Mouse (Mus musculus) left cerebral cortex, postnatal 14 days (tissue): Measurements from ENCODE around the gene Slf2. TPM values are rescaled to one million over a fixed set of nuclear protein-coding genes. Genes with fewer than 3 reads are reported as not detected.

ENCODE experiments used
- DNase-seq, 2 experiments: peaks; one replicate each; pipeline ENCODE4 v3.0.0; 2021 to 2022; ENCODE audit warnings: low spot score in 2 of 2, mixed read lengths in 1 of 2
- intact Hi-C: fragments of 180-260 bp; cut with DNase I; formaldehyde crosslinking; loops from one replicate; pipeline ENCODE4 v1.15.1; 2025
- total RNA-seq, 2 experiments: library from RNA; stranded (reverse); gene quantifications; 2 replicates each; pipeline ENCODE4 v1.2.3; 2021

Gene Slf2
- total RNA-seq, 2 experiments from 2014 or later: 31.8 to 32.2 TPM

DNA sequence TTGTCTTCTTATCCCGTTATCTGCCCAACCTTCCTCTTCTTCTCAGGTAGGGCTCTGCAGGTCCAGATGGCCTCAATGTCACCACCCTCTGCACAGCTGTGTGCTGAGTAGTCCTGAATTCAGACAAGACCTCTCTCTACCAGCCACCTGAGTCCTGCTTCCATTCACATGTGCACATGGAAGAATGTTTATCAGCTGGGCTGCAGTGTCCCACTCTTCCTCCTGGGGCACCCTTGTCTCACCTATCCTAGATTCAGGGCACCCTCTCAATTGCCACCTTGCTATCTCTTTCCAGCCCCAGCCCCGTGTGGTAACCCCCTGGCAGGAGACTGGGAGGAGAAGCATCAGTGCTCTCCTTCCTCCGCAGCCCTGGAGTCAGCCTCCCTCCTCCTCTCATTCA is 71.3 kb downstream of the Slf2 start:
- no peak for DNase-seq
- intact Hi-C loops: no loop called here

DNA sequence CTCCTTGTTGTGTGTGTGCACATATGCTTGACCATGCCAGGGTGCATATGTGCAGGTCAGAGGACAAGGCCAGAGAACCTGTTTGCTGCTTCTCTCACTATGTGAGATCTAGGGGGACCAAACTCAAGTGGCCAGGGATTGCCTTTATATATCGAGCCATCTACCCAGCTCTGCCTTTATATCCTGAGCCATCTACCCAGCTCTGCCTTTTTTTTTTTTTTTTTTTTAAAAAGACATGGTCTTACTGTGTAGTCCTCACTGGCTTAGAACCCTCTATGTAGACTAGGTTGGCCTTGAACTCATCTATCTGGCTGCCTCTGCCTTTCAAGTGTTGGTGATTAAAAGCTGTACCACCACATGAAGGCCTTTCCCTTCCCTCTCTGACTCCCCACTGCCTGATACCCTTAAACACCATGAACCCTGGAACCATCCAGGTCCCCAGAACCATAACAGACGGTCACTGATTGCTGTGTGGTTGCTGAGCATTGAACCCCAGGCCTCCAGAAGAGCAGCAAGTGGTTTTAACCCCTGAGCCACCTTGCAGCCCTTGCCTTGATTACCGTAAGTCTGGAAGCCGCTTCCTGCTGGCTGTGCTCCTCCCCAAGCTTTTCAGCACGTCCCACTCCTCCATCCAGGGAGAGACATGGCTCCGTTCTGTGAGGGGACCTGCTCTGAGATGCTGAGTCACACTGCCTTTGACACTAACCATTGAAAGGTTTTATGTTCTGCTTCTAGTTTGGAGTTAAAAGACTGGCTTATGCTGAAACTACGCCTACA is 73.0 kb downstream of the Slf2 start:
- DNase-seq: no peak
- intact Hi-C loops: no loop called here

GRCm38 (mm10) chr19:45005444-45005843 is 74.5 kb downstream of the Slf2 start, which contains the start of gene Twnk:
Twnk (plus strand) TSS chr19:45005663.
- no peak for DNase-seq
- intact Hi-C loops: no loop called here

DNA sequence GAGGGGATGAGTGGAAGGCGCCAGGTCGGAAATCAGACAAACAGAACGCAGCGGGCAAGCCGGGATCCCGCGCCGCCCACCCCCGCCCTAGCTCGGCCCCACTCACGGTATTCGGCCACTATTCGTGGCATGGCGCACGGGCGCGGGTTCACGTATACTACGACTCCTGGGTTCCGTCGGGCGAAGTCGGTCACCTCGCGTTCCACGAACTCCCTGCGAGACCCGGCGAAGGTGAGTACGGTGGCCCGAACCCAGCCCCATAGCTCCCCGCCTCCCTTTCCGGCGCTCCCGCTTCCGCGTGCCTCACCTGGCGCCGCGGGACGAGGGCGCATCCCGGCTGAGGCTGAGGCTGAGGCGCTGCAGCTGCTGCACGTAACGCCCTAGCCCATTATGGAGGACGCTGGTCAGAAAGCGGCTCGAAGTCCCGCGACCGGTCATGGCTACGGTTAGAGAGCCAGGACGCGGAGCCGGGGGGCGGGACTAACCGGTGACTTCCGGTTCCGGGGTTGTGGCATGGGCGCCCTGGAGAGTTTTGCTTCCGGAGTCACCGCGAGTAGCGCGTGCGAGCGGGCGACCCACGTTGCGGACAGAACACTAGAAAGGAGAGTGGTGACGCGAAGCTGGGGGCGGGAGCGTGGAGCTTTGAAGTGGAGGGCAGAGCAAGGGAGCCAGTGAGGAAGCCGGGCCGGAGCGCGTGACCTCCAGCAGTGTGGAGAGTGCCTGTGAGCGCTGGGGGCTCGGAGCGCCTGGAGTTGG is 75.2 kb downstream of the Slf2 start, which contains the start of gene Mrpl43:
Gene Mrpl43, minus strand, starts transcription at position 486 of the 756 bp plus-strand sequence.
- peak; percentile 97 for DNase-seq

DNA sequence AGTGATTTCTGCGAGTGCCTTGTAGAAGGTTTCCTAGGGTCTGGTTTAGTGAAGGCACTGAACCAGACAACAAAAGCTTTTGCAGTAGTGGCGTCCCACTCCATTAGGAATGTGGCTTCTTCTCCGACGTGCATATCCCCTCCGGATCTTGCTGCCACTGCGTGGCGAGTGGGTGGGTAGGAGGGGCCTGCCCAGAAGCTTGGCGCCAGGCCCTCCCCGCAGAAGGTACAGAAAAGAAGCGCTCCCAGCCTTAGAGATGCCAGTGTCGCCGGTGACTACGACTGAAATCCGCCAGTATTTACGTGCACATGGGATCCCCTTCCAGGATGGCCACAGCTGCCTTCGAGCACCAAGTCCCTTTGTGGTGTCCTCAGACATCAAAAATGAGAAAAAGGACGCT is 76.1 kb downstream of the Slf2 start:
- intact Hi-C loops: no loop called here
- DNase-seq: no peak

More for the DNA sequence above, 75.2 kb downstream of the Slf2 start, which contains the start of gene Mrpl43:
- intact Hi-C loops: no loop called here

- intact Hi-C loops: no loop called here
- DNase-seq: no peak
These were observed 76.7 kb downstream of the Slf2 start for GRCm38 (mm10) chr19:45007425-45008191.

DNA sequence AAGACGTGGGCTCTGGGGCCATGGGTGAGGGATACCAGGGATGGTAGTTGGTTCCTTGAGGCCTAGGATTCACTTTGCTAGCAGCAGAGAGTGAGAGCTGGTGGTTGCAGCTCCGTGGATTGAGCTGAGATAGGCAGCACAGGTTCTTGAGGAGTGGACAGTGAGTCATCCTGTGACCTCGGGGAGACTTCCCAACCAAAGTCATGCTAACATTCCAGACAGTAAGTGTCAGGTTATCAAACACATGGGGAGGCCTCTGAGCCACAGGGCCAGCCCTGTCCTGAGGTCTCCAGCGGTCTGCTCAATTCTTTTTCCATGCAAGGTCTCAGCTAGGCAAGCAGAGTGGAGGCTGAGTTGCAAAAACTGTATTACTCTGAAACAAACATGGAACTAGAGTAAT is 79.7 kb downstream of the Slf2 start:
- DNase-seq: no peak
- intact Hi-C loops: loop anchor here (5.0 kb wide), 1 partner anchor 198 kb away; no protein-coding TSS in a partner anchor

DNA sequence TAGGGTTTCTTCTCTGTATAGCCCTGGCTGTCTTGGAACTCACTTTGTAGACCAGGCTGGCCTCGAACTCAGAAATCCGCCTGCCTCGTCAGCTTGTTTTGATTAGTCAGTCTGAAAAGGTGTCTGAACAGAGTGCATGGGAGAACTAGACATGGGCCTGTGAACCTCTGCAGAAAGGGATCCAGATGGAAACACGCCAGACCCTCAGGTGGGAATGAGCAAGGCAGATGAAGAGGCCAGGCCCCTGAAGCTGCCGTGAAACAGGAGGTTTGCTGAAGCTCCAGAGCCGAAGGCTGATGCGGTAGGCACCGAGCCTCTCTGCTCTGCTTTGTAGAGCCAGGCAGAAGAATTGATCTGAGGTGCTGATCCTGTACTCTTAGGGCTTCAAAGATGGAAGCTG is 81.3 kb downstream of the Slf2 start:
- no peak for DNase-seq
- intact Hi-C loops: loop anchor here (2.0 to 5.0 kb wide), 2 partner anchors 19 to 200 kb away; no protein-coding TSS in a partner anchor

DNA sequence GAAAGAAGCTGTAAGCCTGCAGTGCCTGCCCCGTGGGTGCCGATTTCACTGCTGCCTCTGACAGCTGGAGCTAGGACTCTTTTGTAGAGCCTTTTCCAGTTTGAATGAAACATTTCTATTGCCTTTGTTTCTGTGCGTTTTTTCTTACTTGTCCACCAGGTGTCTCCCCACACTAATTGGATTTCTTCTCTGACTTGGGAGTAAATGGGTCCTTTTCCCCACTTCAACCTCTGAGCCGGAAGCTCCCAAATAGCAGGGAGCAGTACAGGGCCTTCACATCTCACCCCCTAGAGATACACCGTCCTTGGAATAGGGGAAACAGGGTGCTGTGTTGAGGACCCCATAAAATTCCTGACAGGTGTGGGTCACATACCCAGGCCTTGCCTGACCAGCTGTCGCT is 81.7 kb downstream of the Slf2 start:
- no peak for DNase-seq
- intact Hi-C loops: loop anchor here (2.0 to 5.0 kb wide), 2 partner anchors 18 to 200 kb away; no protein-coding TSS in a partner anchor

DNA sequence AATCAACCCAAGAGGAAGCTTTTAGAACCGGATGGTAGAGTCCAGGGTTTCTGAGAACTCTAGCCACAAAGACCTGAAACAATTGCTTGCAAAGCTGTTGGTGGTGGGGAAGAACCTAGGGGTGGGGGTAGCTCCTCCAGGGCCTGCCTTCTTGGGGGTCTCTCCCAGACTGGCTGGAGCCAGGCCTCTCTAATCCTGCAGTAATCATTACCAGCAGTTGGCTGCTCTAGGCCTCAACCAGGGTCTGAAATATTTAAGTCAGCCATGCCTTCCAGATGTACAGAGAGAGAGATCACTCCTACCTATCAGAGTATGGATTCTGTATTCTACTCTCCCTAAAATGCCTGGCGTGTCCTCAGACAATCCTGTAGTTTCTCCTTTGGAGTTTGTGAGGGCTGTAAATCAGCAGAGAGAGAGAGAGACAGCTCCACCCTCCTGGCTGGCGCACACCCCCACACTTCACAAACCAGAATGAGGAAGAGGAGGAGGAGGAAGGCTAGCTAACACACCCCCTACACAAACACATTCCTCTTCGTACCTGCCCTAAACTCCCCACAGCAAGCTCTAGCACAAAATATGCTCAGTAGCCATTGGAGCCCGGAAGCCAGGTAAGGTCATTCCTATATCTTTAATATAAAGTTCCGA is 82.8 kb downstream of the Slf2 start:
- intact Hi-C loops: loop anchor here (2.0 to 5.0 kb wide), 2 partner anchors 17 to 201 kb away; no protein-coding TSS in a partner anchor
- DNase-seq: no peak

- intact Hi-C loops: loop anchor here (5.0 kb wide), 1 partner anchor 202 kb away; no protein-coding TSS in a partner anchor
- no peak for DNase-seq
These were observed 83.5 kb downstream of the Slf2 start, which contains the start of gene Lzts2 for GRCm38 (mm10) chr19:45014335-45014971. Lzts2 (plus strand) TSS chr19:45014414.

- intact Hi-C loops: loop anchor here (5.0 kb wide), 1 partner anchor 203 kb away; no protein-coding TSS in a partner anchor
- DNase-seq: no peak
These were observed 84.0 kb downstream of the Slf2 start for GRCm38 (mm10) chr19:45014981-45015402.

DNA sequence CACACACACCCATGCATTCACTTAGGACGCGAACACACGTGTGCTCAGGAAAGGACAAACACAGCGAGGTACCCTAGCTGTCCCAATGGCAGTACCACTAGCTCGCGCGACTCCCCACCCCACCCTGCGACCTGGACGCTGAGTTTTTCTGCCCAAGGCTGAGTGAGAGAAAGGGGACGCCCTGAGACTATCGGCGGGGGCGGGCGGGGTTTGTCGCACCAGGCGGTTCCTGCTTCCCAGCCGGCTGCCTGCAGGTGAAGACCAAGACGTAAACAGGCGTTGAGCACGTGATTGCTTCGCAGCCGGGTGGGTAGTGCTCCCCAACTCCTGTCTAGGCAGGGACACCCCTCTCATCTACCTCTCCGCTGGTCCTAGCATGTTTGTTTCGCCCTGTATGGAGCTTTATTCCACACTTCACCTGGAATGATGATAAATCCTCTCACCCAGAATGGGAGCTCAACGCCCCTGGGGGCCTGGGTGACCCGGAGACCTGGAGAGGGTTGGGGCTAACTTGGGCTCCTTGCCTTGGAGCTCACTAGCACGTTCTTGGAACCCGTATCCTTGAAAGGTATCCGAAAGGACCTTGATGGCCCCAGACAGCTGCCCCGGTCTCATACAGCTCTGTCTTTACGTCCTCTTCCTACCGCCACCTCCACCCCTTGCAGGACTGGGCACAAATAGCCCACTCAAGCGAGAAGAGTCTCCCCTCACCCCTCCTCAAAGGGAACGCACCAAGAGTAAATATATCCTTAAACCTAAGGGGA is 84.7 kb downstream of the Slf2 start:
- intact Hi-C loops: no loop called here
- DNase-seq: no peak

DNA sequence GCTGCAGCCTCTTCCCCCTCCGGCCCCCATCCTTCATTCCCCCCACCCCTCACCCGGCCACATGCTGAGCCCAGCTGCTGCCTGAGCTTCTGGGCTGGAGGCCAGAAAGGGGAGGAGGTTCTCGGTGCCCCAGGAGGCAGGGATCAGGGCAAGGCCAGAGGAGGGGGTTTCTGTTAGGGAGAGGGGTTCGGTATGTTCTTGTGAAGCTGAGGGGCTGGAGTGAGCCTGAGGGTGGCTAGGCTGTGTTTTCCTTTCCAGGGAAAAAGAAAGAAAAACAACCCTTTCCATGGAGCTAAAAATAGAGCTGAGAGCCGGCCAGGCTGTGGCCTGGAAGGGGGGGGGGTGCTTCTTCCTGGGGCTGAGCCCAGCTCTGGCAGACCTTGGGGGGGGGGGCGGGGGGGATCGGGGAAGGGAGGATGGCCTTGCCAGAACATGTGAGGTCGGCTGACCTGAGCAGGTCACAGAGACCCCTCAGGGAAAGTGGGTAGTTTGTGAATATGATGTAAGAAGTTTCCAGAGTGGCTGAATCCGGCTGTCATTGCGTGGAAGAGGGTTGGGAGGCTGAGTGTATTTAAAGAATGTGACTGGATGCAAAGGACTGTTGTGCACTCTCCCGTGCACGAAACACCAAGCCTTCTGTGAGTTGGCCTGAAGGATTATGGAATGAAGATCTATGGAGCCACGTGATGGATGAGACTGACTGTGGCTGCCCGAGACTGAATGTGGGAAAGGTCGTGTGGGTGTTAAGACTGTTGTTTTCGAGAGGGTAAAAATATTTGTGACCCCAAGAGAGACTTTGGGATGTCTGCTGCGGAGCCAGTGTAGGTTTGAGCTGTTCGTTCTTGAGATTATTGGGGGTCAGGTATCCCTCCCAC is 85.6 kb downstream of the Slf2 start:
- intact Hi-C loops: loop anchor here (1.0 kb wide), 1 partner anchor 31 kb away; the partner anchor contains the start of gene Sfxn3
- peak; percentile 63 to 85 for DNase-seq

GRCm38 (mm10) chr19:45017216-45017771 is 86.3 kb downstream of the Slf2 start:
- peak; percentile 73 to 82 for DNase-seq
- intact Hi-C loops: loop anchor here (1.0 kb wide), 1 partner anchor 30 kb away; the partner anchor contains the start of gene Sfxn3

- DNase-seq: peak; percentile 75 to 90
- intact Hi-C loops: loop anchor here (1.0 kb wide), 1 partner anchor 29 kb away; the partner anchor contains the start of gene Sfxn3
These were observed 87.0 kb downstream of the Slf2 start for GRCm38 (mm10) chr19:45017909-45018308.
